Mouse (Mus musculus): ENCODE results near the gene Olfr826.

DNA sequence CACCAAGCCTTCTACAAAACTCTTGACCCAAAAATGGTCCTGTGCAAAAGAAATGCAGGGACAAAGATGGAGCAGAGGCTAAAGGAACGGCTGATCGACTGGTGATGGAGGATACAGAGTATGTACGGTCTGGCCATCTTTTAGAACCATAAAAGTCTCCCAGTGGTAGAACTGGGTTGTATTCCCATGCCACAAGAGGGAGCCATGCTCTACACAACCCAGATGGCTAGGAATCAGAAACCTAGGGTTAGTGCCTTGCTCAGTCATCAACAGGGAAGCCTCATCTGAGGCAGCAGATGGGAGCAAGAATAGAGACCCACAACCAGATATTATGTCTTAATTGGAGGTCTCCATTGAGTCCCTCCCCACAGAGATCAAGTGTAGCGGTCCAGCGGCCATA, 45.6 kb upstream of the Olfr826 start:
- no peak for TF ChIP-seq CTCF (IDR thresholded peaks at IDR 0.05; ENCODE audit: borderline replicate concordance, insufficient read depth, low read length)
- no peak for TF ChIP-seq POLR2A (IDR thresholded peaks at IDR 0.05; ENCODE audit: low read depth, low read length)
